Mouse (Mus musculus) kidney, adult 11 months (tissue): Measurements from ENCODE around the gene Ivl.

Experiments used
- DNase-seq: peaks from one replicate; pipeline ENCODE4 v3.0.0; 2022

Gene Ivl

GRCm38 (mm10) chr3:92573449-92574041, at the start of gene Ivl:
TSS of gene Ivl (minus strand) at chr3:92573735.
- no peak for DNase-seq

GRCm38 (mm10) chr3:92621560-92621959, 48.0 kb upstream of the Ivl start, which contains the start of gene Lce6a:
TSS of gene Lce6a (minus strand) at chr3:92621660.
- no peak for DNase-seq

GRCm38 (mm10) chr3:92609804-92610203, 36.3 kb upstream of the Ivl start:
- no peak for DNase-seq

- no peak for DNase-seq
Measured at GRCm38 (mm10) chr3:92607392-92607791, 33.9 kb upstream of the Ivl start, which contains the start of gene 2210017I01Rik. TSS of gene 2210017I01Rik (minus strand) at chr3:92607492.

GRCm38 (mm10) chr3:92602169-92602568, 28.6 kb upstream of the Ivl start:
- no peak for DNase-seq

- DNase-seq, result no peak
Measured at GRCm38 (mm10) chr3:92600456-92600855, 26.9 kb upstream of the Ivl start.

GRCm38 (mm10) chr3:92599973-92600372, 26.4 kb upstream of the Ivl start:
- DNase-seq, result no peak

- DNase-seq, result no peak
Measured at GRCm38 (mm10) chr3:92598429-92598828, 24.9 kb upstream of the Ivl start.

- DNase-seq, result peak; percentile 37
Measured at GRCm38 (mm10) chr3:92588858-92589257, 15.3 kb upstream of the Ivl start, which contains the start of gene Smcp. TSS of gene Smcp (minus strand) at chr3:92588997.

GRCm38 (mm10) chr3:92587190-92587589, 13.7 kb upstream of the Ivl start:
- DNase-seq, result no peak

- DNase-seq, result no peak
Measured at GRCm38 (mm10) chr3:92585055-92585454, 11.5 kb upstream of the Ivl start.

GRCm38 (mm10) chr3:92583164-92583826, 9.8 kb upstream of the Ivl start:
- DNase-seq, result no peak

- DNase-seq, result no peak
Measured at GRCm38 (mm10) chr3:92579508-92579907, 6.0 kb upstream of the Ivl start.

GRCm38 (mm10) chr3:92578652-92579413, 5.3 kb upstream of the Ivl start:
- DNase-seq, result no peak

GRCm38 (mm10) chr3:92572514-92573155, 900 bp downstream of the Ivl start:
- no peak for DNase-seq

- DNase-seq, result no peak
Measured at GRCm38 (mm10) chr3:92568752-92569151, 4.8 kb downstream of the Ivl start.

- no peak for DNase-seq
Measured at GRCm38 (mm10) chr3:92565418-92565817, 8.1 kb downstream of the Ivl start.

GRCm38 (mm10) chr3:92534411-92534810, 39.1 kb downstream of the Ivl start, which contains the start of gene 2310046K23Rik:
TSS of gene 2310046K23Rik (minus strand) at chr3:92534511.
- no peak for DNase-seq
